Mouse (Mus musculus): Measurements from ENCODE around the gene Gm15093. TPM values are rescaled to one million over a fixed set of nuclear protein-coding genes. Genes with fewer than 3 reads are reported as not detected.

The Gm15093 gene
- polyA plus RNA-seq (2017; shearing (Covaris generic)), result not detected

GRCm38 (mm10) chrX:149272077-149272476 lies at the start of gene Gm15093:
TSS of gene Gm15093 (plus strand) at chrX:149272377.

Other genes starting within 250 kb of the Gm15093 start
- not detected for gene Ott, start 198.1 kb upstream of the Gm15093 start, polyA plus RNA-seq (2017; shearing (Covaris generic))
- not detected for gene Gm15085, start 175.2 kb downstream of the Gm15093 start, polyA plus RNA-seq (2017; shearing (Covaris generic))

All from CD4-positive, CD25-positive, alpha-beta regulatory T cell (primary cell).